Mouse (Mus musculus) lung, adult 2 months (tissue): ENCODE results near the gene Nemf.

Experiments used
- CTCF ChIP-seq: fragments of 200-500 bp; IDR thresholded peaks from 2 replicates; pipeline ENCODE4 v1.5.1; 2011; ENCODE audit warnings: mild to moderate bottlenecking, low read length, control low read depth; ENCODE audit not compliant: insufficient read depth
- POLR2A ChIP-seq: fragments of 200-500 bp; IDR thresholded peaks from 2 replicates; pipeline ENCODE4 v1.6.1; 2011; ENCODE audit warnings: low read depth, mild to moderate bottlenecking, control low read depth, low read length, borderline replicate concordance; ENCODE audit errors: extremely low read depth

DNA sequence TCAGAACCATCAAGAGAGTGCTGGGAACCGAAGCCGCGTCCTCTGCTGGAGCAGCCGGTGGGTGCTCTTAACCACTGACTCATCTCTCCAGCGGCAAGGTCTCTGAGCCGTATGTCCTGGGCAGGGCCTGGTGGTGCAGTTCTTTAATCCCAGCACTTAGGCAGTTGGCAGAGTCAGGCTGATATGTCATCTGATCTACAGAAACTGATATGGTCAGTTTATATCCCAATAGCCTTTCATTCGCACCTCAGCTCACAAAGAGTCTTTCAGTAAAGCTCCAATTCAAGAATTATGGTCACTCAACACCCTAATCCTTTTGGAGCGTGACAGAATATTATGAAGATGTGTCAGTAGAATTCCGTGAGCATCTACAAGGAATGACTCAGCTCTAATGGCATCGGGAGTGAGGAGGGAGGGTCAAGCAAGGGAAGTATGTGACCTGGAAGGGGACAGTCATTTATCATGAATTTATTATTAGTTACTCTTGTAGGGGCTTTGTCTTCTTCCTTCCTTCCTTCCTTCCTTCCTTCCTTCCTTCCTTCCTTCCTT, 31.4 kb upstream of the Nemf start:
- TF ChIP-seq POLR2A: no peak
- TF ChIP-seq CTCF: no peak
